Comparison of ENCODE assay signal across 23 mouse cellular contexts in genomic region chr2:178483462-178483861, GRCm38 (mm10). TPM values are rescaled to one million over a fixed set of nuclear protein-coding genes. Genes with fewer than 3 reads are reported as not detected.
DNase-seq lines count a peak whose midpoint lies in the region; ATAC-seq and TF ChIP-seq lines count a peak whose summit lies in the region.
"Had no signal": no experiment of that assay in that cellular context is flagged by ENCODE, and none has a peak within 500 bp of the region (broad histone marks: within the 10 kb centered on the region; RNA-seq: fewer than 3 reads in every experiment).

No protein-coding gene starts in this region.

- ATAC-seq in midbrain, embryonic 14.5 days (ENCODE audit: low FRiP score, low TSS enrichment) = no peak
- no peak for ATAC-seq in midbrain, embryonic 16.5 days
- no peak for ATAC-seq in hindbrain, postnatal 0 days
- ATAC-seq in hindbrain, embryonic 14.5 days (ENCODE audit: low FRiP score) = no peak; the same call in 1 of the 2 replicates
- ATAC-seq: forebrain, embryonic 16.5 days; intestine, embryonic 15.5 days had no signal

- H3K36me3 ChIP-seq in midbrain, embryonic 14.5 days (ENCODE audit: control insufficient read depth, insufficient read depth, low read length) = no peaks in the 10 kb centered on the region
- H3K36me3 ChIP-seq in midbrain, embryonic 16.5 days (ENCODE audit: control insufficient read depth, insufficient read depth, low read length) = no peaks in the 10 kb centered on the region
- H3K36me3 ChIP-seq in hindbrain, postnatal 0 days (ENCODE audit: insufficient read depth, low read length) = no peaks in the 10 kb centered on the region
- H3K36me3 ChIP-seq in hindbrain, embryonic 14.5 days (replicated peaks; ENCODE audit: control insufficient read depth, insufficient read depth) = no peaks in the 10 kb centered on the region
- H3K36me3 ChIP-seq: forebrain, embryonic 12.5 days; G1E; heart, embryonic 10.5 days; hindbrain, embryonic 12.5 days; intestine, embryonic 15.5 days had no signal

- 0 out of 2 replicates have a peak, but pooled peaks cover 2% of the 10 kb centered on the region for H3K4me1 ChIP-seq in midbrain, embryonic 14.5 days (ENCODE audit: control insufficient read depth, insufficient read depth, low read length)
- H3K4me1 ChIP-seq in midbrain, embryonic 16.5 days (ENCODE audit: control insufficient read depth, insufficient read depth, low read length) = 0 out of 2 replicates have a peak, but pooled peaks cover 4% of the 10 kb centered on the region
- H3K4me1 ChIP-seq in hindbrain, postnatal 0 days (ENCODE audit: insufficient read depth, low read length) = no peaks in the 10 kb centered on the region
- no peaks in the 10 kb centered on the region for H3K4me1 ChIP-seq in hindbrain, embryonic 14.5 days (replicated peaks; ENCODE audit: control insufficient read depth, insufficient read depth, low read length)
- H3K4me1 ChIP-seq: heart, embryonic 10.5 days; hindbrain, embryonic 12.5 days; intestine, embryonic 15.5 days had no signal

- no peak overlapping the region for H3K9ac ChIP-seq in midbrain, embryonic 14.5 days (replicated peaks; ENCODE audit: low read length)
- H3K9ac ChIP-seq in midbrain, embryonic 16.5 days (ENCODE audit: low read depth, low read length) = no peak overlapping the region
- H3K9ac ChIP-seq in hindbrain, postnatal 0 days (replicated peaks; ENCODE audit: low read length) = no peak overlapping the region
- H3K9ac ChIP-seq in hindbrain, embryonic 14.5 days = no peak overlapping the region
- H3K9ac ChIP-seq: forebrain, embryonic 12.5 days; hindbrain, embryonic 12.5 days; intestine, embryonic 15.5 days had no signal

- peak; percentile 57 for DNase-seq in midbrain, embryonic 14.5 days
- DNase-seq in NIH3T3 (ENCODE audit: low read depth) = peak; percentile 71
- peak; percentile 38 for DNase-seq in brain, embryonic 14.5 days (ENCODE audit: low read depth)
- peak; percentile 45 for DNase-seq in mesoderm, embryonic 11.5 days (ENCODE audit: low read depth, low spot score)
- DNase-seq in hindbrain, postnatal 0 days (ENCODE audit: low spot score) = no peak
- no peak for DNase-seq in hindbrain, embryonic 14.5 days (ENCODE audit: low spot score)
- DNase-seq: adrenal gland, adult 2 months; adrenal gland, postnatal 25 days; cerebellum, adult 2 months; cerebellum, postnatal 10 days; gastrocnemius, postnatal 10 days; heart, adult 18-20 months; heart, postnatal 10 days; heart, postnatal 4 days had no signal

- no peaks in the 10 kb centered on the region for H3K9me3 ChIP-seq in midbrain, embryonic 14.5 days (ENCODE audit: control insufficient read depth, low read length)
- no peaks in the 10 kb centered on the region; the same call in 1 of the 2 replicates for H3K9me3 ChIP-seq in midbrain, embryonic 16.5 days (replicated peaks; ENCODE audit: control insufficient read depth, low read length, poor library complexity, severe bottlenecking)
- H3K9me3 ChIP-seq in hindbrain, postnatal 0 days (ENCODE audit: low read length) = no peaks in the 10 kb centered on the region
- H3K9me3 ChIP-seq in hindbrain, embryonic 14.5 days (ENCODE audit: control insufficient read depth, low read length) = no peaks in the 10 kb centered on the region
- H3K9me3 ChIP-seq: heart, embryonic 10.5 days; hindbrain, embryonic 12.5 days; intestine, embryonic 15.5 days had no signal

- no peak for TF ChIP-seq CTCF in brain, embryonic 14.5 days (IDR thresholded peaks at IDR 0.05; ENCODE audit: borderline replicate concordance, extremely low read depth, insufficient read depth, insufficient read length)
- no peak for TF ChIP-seq CTCF in hindbrain, postnatal 0 days (IDR thresholded peaks at IDR 0.05; ENCODE audit: low read depth)

- TF ChIP-seq POLR2A in brain, embryonic 14.5 days (IDR thresholded peaks at IDR 0.05; ENCODE audit: borderline replicate concordance, extremely low read depth, insufficient read depth, insufficient read length, poor library complexity, severe bottlenecking) = no peak

- no peak overlapping the region for H3K27ac ChIP-seq in midbrain, embryonic 14.5 days (replicated peaks; ENCODE audit: low read depth, low read length)
- no peak overlapping the region for H3K27ac ChIP-seq in midbrain, embryonic 16.5 days (ENCODE audit: low read length)
- no peak overlapping the region for H3K27ac ChIP-seq in hindbrain, postnatal 0 days
- no peak overlapping the region for H3K27ac ChIP-seq in hindbrain, embryonic 14.5 days
- H3K27ac ChIP-seq: forebrain, embryonic 12.5 days; heart, embryonic 10.5 days; hindbrain, embryonic 12.5 days; intestine, embryonic 15.5 days had no signal

- WGBS in midbrain, embryonic 14.5 days = 43% methylated on average over 10 of the region's 10 CpGs
- WGBS in midbrain, embryonic 16.5 days = 44% methylated on average over 10 of the region's 10 CpGs
- 57% methylated on average over 10 of the region's 10 CpGs for WGBS in hindbrain, postnatal 0 days
- WGBS in hindbrain, embryonic 14.5 days = 58% methylated on average over 10 of the region's 10 CpGs

- H3K4me2 ChIP-seq in midbrain, embryonic 14.5 days (ENCODE audit: low read length) = no peak overlapping the region
- H3K4me2 ChIP-seq in midbrain, embryonic 16.5 days (ENCODE audit: low read length) = no peak overlapping the region
- H3K4me2 ChIP-seq in hindbrain, postnatal 0 days (ENCODE audit: low read depth, low read length) = no peak overlapping the region
- H3K4me2 ChIP-seq in hindbrain, embryonic 14.5 days (replicated peaks) = no peak overlapping the region
- H3K4me2 ChIP-seq: forebrain, embryonic 12.5 days; hindbrain, embryonic 12.5 days; intestine, embryonic 15.5 days had no signal

- H3K4me3 ChIP-seq in midbrain, embryonic 14.5 days (replicated peaks; ENCODE audit: low read depth, low read length) = no peak overlapping the region
- no peak overlapping the region for H3K4me3 ChIP-seq in midbrain, embryonic 16.5 days (ENCODE audit: low read depth, low read length)
- no peak overlapping the region for H3K4me3 ChIP-seq in hindbrain, postnatal 0 days (ENCODE audit: low read length)
- no peak overlapping the region for H3K4me3 ChIP-seq in hindbrain, embryonic 14.5 days (replicated peaks; ENCODE audit: low read length)
- H3K4me3 ChIP-seq: forebrain, embryonic 12.5 days; heart, embryonic 10.5 days; hindbrain, embryonic 12.5 days; intestine, embryonic 15.5 days had no signal

- H3K27me3 ChIP-seq in midbrain, embryonic 14.5 days (ENCODE audit: control insufficient read depth, insufficient read depth, low read length) = no peaks in the 10 kb centered on the region
- H3K27me3 ChIP-seq in midbrain, embryonic 16.5 days (ENCODE audit: control insufficient read depth, insufficient read depth, low read depth, low read length) = no peaks in the 10 kb centered on the region
- no peaks in the 10 kb centered on the region for H3K27me3 ChIP-seq in hindbrain, postnatal 0 days (ENCODE audit: insufficient read depth, low read length)
- no peaks in the 10 kb centered on the region for H3K27me3 ChIP-seq in hindbrain, embryonic 14.5 days (ENCODE audit: control insufficient read depth, insufficient read depth, low read length)
- H3K27me3 ChIP-seq: forebrain, embryonic 12.5 days; hindbrain, embryonic 12.5 days; intestine, embryonic 15.5 days had no signal

RNA-seq across cellular contexts. Expression of gene Cdh26, which starts 53.1 kb away (rescaled TPM):
- polyA plus RNA-seq in midbrain, embryonic 14.5 days (2014; fragmentation: Nextera tagmentation; extraction: Ambion mirVana) = 0.23 and 0.47 TPM in 2 replicates
- 0.19 and 0.20 TPM in 2 replicates for polyA plus RNA-seq in midbrain, embryonic 16.5 days (2015; fragmentation: Nextera tagmentation; extraction: Ambion mirVana)
- 0.19 and 0.59 TPM in 2 replicates for polyA plus RNA-seq in brain, embryonic 14.5 days (2012; rRNA removed)
- total RNA-seq in hindbrain, postnatal 0 days (2014; rRNA removed) = 0.14 and 0.42 TPM in 2 replicates
- polyA plus RNA-seq in hindbrain, postnatal 0 days (2015; fragmentation: Nextera tagmentation; extraction: Ambion mirVana) = 0.37 and 0.38 TPM in 2 replicates
- polyA plus RNA-seq in hindbrain, embryonic 14.5 days (2014; fragmentation: Nextera tagmentation; extraction: Ambion mirVana) = 0.16 and 0.21 TPM in 2 replicates
- total RNA-seq: adrenal gland, adult 2 months; adrenal gland, postnatal 25 days; G1E; gastrocnemius, postnatal 4 days had no signal
- polyA plus RNA-seq: adrenal gland, adult 2 months; G1E; heart, embryonic 14.5 days had no signal

Comparison
In these comparisons a context has a peak if more than half of its experiments do, and no peak if none do; other contexts are left out.
1. DNase-seq: peak in midbrain, embryonic 14.5 days (single experiment), NIH3T3 (single experiment), brain, embryonic 14.5 days (single experiment) and mesoderm, embryonic 11.5 days (single experiment); none in hindbrain, postnatal 0 days (single experiment) and hindbrain, embryonic 14.5 days (single experiment).